Mouse (Mus musculus) heart, postnatal 0 days (tissue): ENCODE results near the gene 1110008L16Rik.
"Not testable (repeated sequence)": the region's sequence is repeated elsewhere in the genome, so short reads cannot be mapped to it uniquely, and the experiment has no call there.

ENCODE experiments used
- CTCF ChIP-seq: IDR thresholded peaks from 2 replicates; pipeline ENCODE4 v1.5.1; 2016; ENCODE audit warnings: antibody characterized with exemption, control low read depth, low read depth
- EP300 ChIP-seq: IDR thresholded peaks from 2 replicates; pipeline ENCODE4 v1.6.1; 2016; ENCODE audit warnings: antibody characterized with exemption, low read depth

- not testable (repeated sequence) for TF ChIP-seq EP300, CTCF
Observed at GRCm38 (mm10) chr12:55343045-55343444, 43.7 kb downstream of the 1110008L16Rik start.
